Mouse (Mus musculus): ENCODE measurements around the gene 4930404N11Rik. TPM values are rescaled to one million over a fixed set of nuclear protein-coding genes. Genes with fewer than 3 reads are reported as not detected.

The 4930404N11Rik gene
- polyA plus RNA-seq, 1 experiment from 2014 or later: 16.5 TPM

GRCm38 (mm10) chr10:81319741-81320549, 45.7 kb downstream of the 4930404N11Rik start:
- DNase-seq (ENCODE audit: low spot score) (peak; percentile 98), ATAC-seq (ENCODE audit: low FRiP score, low TSS enrichment) (no peak)
- TF ChIP-seq CTCF (IDR thresholded peaks at IDR 0.05; ENCODE audit: low read depth) (no peak), EP300 (optimal IDR thresholded peaks at IDR 0.05) (no peak)
- Histone ChIP-seq H3K4me2 (replicated peaks; ENCODE audit: low read depth) (peak overlapping the region; percentile 51), H3K27ac (replicated peaks) (peak overlapping the region; percentile 84), H3K9ac (ENCODE audit: low read length) (peak overlapping the region; percentile 24; the same call in 1 of the 2 replicates), H3K36me3 (ENCODE audit: control insufficient read depth, insufficient read depth, low read length) (peaks cover 24% of the 10 kb centered on the region), H3K27me3 (ENCODE audit: control insufficient read depth, insufficient read depth, low read length) (no peaks in the 10 kb centered on the region), H3K4me3 (ENCODE audit: low read depth, low read length) (peak overlapping the region; percentile 27), H3K4me1 (replicated peaks; ENCODE audit: control insufficient read depth, insufficient read depth) (peaks cover 13% of the 10 kb centered on the region; the same call in 1 of the 2 replicates), H3K9me3 (ENCODE audit: control insufficient read depth, low read length) (no peaks in the 10 kb centered on the region)
- under 1% methylated on average over 38 of the region's 38 CpGs for WGBS

DNA sequence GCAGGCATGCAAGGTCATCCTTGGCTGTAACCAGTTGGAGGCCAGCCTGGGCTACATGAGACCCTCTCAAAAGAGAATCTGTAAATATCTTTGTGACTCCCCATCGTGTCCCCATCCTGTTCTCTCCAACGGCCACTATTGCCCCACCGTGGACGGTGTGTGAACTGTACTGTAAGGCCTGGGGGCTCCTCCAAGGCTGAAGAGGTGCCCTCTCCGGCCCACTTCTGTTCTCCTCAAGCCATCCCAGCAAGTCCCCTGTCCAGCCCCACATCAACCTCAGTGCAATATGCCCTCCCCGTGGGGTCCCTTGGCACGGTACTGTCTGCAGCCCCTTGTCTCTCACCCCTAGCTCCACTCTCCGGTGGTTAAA, 46.3 kb downstream of the 4930404N11Rik start:
- peak overlapping the region; percentile 84 for H3K27ac ChIP-seq (replicated peaks)
- DNase-seq (ENCODE audit: low spot score): no peak
- no peak for TF ChIP-seq EP300 (optimal IDR thresholded peaks at IDR 0.05)
- TF ChIP-seq CTCF (IDR thresholded peaks at IDR 0.05; ENCODE audit: low read depth): peak; percentile 56

GRCm38 (mm10) chr10:81318589-81319329, 46.9 kb downstream of the 4930404N11Rik start:
- WGBS: 84% methylated on average over 13 of the region's 13 CpGs
- DNase-seq (ENCODE audit: low spot score): peak; percentile 60
- no peaks in the 10 kb centered on the region for H3K27me3 ChIP-seq (ENCODE audit: control insufficient read depth, insufficient read depth, low read length)
- H3K9ac ChIP-seq (ENCODE audit: low read length): peak overlapping the region; percentile 23; the same call in 1 of the 2 replicates
- peaks cover 13% of the 10 kb centered on the region; the same call in 1 of the 2 replicates for H3K4me1 ChIP-seq (replicated peaks; ENCODE audit: control insufficient read depth, insufficient read depth)
- H3K9me3 ChIP-seq (ENCODE audit: control insufficient read depth, low read length): no peaks in the 10 kb centered on the region
- H3K4me3 ChIP-seq (ENCODE audit: low read depth, low read length): no peak overlapping the region
- peaks cover 16% of the 10 kb centered on the region for H3K36me3 ChIP-seq (ENCODE audit: control insufficient read depth, insufficient read depth, low read length)
- TF ChIP-seq CTCF (IDR thresholded peaks at IDR 0.05; ENCODE audit: low read depth) (no peak), EP300 (optimal IDR thresholded peaks at IDR 0.05) (no peak)
- no peak overlapping the region for H3K4me2 ChIP-seq (replicated peaks; ENCODE audit: low read depth)
- ATAC-seq (ENCODE audit: low FRiP score, low TSS enrichment): no peak
- peak overlapping the region; percentile 84; the same call in 1 of the 2 replicates for H3K27ac ChIP-seq (replicated peaks)

More for the DNA sequence above, 46.3 kb downstream of the 4930404N11Rik start:
- peaks cover 13% of the 10 kb centered on the region; the same call in 1 of the 2 replicates for H3K4me1 ChIP-seq (replicated peaks; ENCODE audit: control insufficient read depth, insufficient read depth)
- WGBS: 26% methylated on average over 8 of the region's 8 CpGs
- no peaks in the 10 kb centered on the region for H3K27me3 ChIP-seq (ENCODE audit: control insufficient read depth, insufficient read depth, low read length)
- no peak overlapping the region; the same call in 1 of the 2 replicates for H3K9ac ChIP-seq (ENCODE audit: low read length)
- no peak overlapping the region for H3K4me3 ChIP-seq (ENCODE audit: low read depth, low read length)
- peak overlapping the region; percentile 51 for H3K4me2 ChIP-seq (replicated peaks; ENCODE audit: low read depth)
- H3K36me3 ChIP-seq (ENCODE audit: control insufficient read depth, insufficient read depth, low read length): peaks cover 19% of the 10 kb centered on the region
- no peaks in the 10 kb centered on the region for H3K9me3 ChIP-seq (ENCODE audit: control insufficient read depth, low read length)
- no peak for ATAC-seq (ENCODE audit: low FRiP score, low TSS enrichment)

DNA sequence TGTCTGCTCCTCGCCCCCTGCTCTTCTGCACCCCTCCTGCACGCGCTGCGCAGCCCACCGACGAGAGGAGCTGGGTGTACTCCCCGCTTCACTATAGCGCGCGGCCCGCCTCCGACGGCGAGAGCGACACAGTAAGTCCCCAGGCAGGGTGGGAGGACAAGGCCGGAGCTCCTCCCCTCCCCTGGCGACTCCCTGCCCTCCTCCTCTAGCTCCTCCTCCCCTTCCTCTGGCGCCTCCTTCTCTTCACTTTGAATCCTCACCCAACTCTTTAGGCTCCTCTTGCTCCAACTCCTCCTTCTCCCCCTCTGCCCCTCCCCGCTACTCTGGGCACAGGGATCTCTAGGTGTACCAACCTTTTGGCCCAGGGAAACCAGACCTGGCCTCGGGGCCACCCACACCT, 48.3 kb downstream of the 4930404N11Rik start:
- 22% methylated on average over 20 of the region's 20 CpGs for WGBS
- H3K4me1 ChIP-seq (replicated peaks; ENCODE audit: control insufficient read depth, insufficient read depth): peaks cover 13% of the 10 kb centered on the region; the same call in 1 of the 2 replicates
- H3K9me3 ChIP-seq (ENCODE audit: control insufficient read depth, low read length): no peaks in the 10 kb centered on the region
- peaks cover 12% of the 10 kb centered on the region for H3K36me3 ChIP-seq (ENCODE audit: control insufficient read depth, insufficient read depth, low read length)
- H3K4me2 ChIP-seq (replicated peaks; ENCODE audit: low read depth): peak overlapping the region; percentile 61
- TF ChIP-seq CTCF (IDR thresholded peaks at IDR 0.05; ENCODE audit: low read depth) (peak; percentile 25; the same call in 1 of the 2 replicates), EP300 (optimal IDR thresholded peaks at IDR 0.05) (no peak)
- H3K27me3 ChIP-seq (ENCODE audit: control insufficient read depth, insufficient read depth, low read length): no peaks in the 10 kb centered on the region
- DNase-seq (ENCODE audit: low spot score) (peak; percentile 85), ATAC-seq (ENCODE audit: low FRiP score, low TSS enrichment) (peak; percentile 6; the same call in 1 of the 2 replicates)
- H3K27ac ChIP-seq (replicated peaks): peak overlapping the region; percentile 65
- peak overlapping the region; percentile 61 for H3K9ac ChIP-seq (ENCODE audit: low read length)
- peak overlapping the region; percentile 28 for H3K4me3 ChIP-seq (ENCODE audit: low read depth, low read length)

- Histone ChIP-seq H3K27ac (replicated peaks) (peak overlapping the region; percentile 65), H3K4me2 (replicated peaks; ENCODE audit: low read depth) (peak overlapping the region; percentile 61), H3K9ac (ENCODE audit: low read length) (peak overlapping the region; percentile 61), H3K27me3 (ENCODE audit: control insufficient read depth, insufficient read depth, low read length) (no peaks in the 10 kb centered on the region), H3K4me3 (ENCODE audit: low read depth, low read length) (peak overlapping the region; percentile 28), H3K9me3 (ENCODE audit: control insufficient read depth, low read length) (no peaks in the 10 kb centered on the region), H3K4me1 (replicated peaks; ENCODE audit: control insufficient read depth, insufficient read depth) (0 out of 2 replicates have a peak, but pooled peaks cover 9% of the 10 kb centered on the region), H3K36me3 (ENCODE audit: control insufficient read depth, insufficient read depth, low read length) (peaks cover 12% of the 10 kb centered on the region)
- TF ChIP-seq EP300 (optimal IDR thresholded peaks at IDR 0.05) (no peak), CTCF (IDR thresholded peaks at IDR 0.05; ENCODE audit: low read depth) (peak; percentile 74)
- WGBS: 54% methylated on average over 16 of the region's 16 CpGs
- ATAC-seq (ENCODE audit: low FRiP score, low TSS enrichment): no peak
- DNase-seq (ENCODE audit: low spot score): peak; percentile 59
Observed at GRCm38 (mm10) chr10:81316338-81317060, 49.1 kb downstream of the 4930404N11Rik start.
